Mouse (Mus musculus) heart, adult 2 months (tissue): ENCODE measurements around the gene Mcts2.

Experiments
- CTCF ChIP-seq: fragments of 200-600 bp; IDR thresholded peaks from 2 replicates; pipeline ENCODE4 v1.8.1; 2022; ENCODE audit warnings: antibody characterized with exemption, mild to moderate bottlenecking, moderate library complexity
- EP300 ChIP-seq: fragments of 200-500 bp; IDR thresholded peaks from 2 replicates; pipeline ENCODE4 v1.6.1; 2011; ENCODE audit warnings: low read depth, low read length, control low read depth; ENCODE audit not compliant: insufficient read depth
- POLR2A ChIP-seq: fragments of 200-500 bp; IDR thresholded peaks from 2 replicates; pipeline ENCODE4 v1.6.1; 2011; ENCODE audit warnings: mild to moderate bottlenecking, low read depth, low read length, control low read depth; ENCODE audit not compliant: insufficient read depth

DNA sequence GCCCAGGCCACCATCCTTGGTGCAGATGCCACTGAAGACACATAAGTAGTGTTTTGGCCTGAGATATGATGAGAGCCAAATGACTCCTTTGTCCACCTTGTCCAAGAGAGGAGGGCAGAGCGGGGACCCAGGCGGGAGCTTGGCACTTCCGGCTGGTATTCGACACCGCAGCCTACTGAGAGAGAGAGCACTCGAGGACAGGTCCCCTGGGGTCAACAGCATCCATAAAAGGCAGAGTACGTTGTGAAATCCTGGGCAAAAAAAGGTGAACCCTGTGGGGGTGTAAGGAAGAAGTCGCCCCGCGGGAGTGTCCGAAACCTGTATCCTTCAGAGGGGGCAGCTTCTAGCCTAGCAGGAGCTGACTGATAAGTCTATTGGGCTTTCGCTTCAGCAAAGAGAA lies 14.7 kb upstream of the Mcts2 start:
- TF ChIP-seq CTCF: no peak
- no peak for TF ChIP-seq POLR2A
- no peak for TF ChIP-seq EP300
